Mouse (Mus musculus): ENCODE data around the gene Prtn3.

DNA sequence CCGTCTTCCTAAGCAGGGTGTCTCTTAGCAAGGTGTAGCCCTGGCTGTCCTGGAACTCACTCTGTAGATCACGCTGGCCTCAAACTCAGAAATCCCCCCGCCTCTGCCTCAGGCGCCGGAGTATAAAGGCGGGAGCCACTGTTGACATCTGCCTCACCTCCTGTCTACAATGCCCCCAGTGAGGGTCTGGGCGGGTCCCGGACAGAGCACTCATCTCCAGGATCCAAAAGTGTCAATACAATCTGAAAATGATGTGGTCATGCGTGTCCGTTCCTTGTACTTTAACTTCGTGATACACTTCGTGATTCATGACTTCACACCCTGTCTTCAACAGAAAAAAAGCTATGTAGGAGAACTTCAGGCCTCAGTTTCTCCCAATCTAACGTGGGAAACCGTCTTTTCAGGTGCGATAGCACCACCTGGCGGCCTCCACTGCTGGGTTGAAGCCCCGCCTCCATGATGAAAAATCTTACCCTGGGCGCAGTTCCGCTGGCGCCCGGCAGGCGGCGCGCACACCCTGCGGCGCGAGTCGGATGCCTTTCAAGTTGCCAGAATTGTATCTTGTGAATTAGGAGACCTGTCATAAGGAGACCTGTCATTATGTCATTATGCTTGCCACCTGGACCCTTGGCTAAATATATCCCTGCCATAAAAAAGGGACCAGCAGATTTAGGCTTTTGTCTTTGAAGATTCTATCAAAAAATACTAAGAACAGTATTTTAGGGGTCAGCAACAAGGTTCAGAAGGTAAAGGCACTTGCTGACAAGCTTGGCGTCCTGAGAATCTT lies 50.9 kb downstream of the Prtn3 start:
- TF ChIP-seq CTCF (IDR thresholded peaks at IDR 0.05; ENCODE audit: control insufficient read depth, insufficient read depth, low read length): peak; percentile 99
- TF ChIP-seq POLR2A (IDR thresholded peaks at IDR 0.05; ENCODE audit: borderline replicate concordance, control insufficient read depth, low read depth, low read length): peak; percentile 12; the same call in 1 of the 2 replicates

All from bone marrow, adult 2 months (tissue).